Mouse (Mus musculus) left cerebral cortex, adult 8-10 months (tissue): ENCODE results near the gene Mcrip2. TPM values are rescaled to one million over a fixed set of nuclear protein-coding genes. Genes with fewer than 3 reads are reported as not detected.

Experiments
- DNase-seq, 2 experiments: peaks; one replicate each; pipeline ENCODE4 v3.0.0; 2022; ENCODE audit warnings: low spot score in 2 of 2
- total RNA-seq, 4 experiments: library from RNA; stranded (reverse); gene quantifications; 2 replicates each; pipeline ENCODE4 v1.2.4; 2022

The Mcrip2 gene
- total RNA-seq, 4 experiments from 2014 or later = 16.8 to 25.2 (median 19.0) TPM

DNA sequence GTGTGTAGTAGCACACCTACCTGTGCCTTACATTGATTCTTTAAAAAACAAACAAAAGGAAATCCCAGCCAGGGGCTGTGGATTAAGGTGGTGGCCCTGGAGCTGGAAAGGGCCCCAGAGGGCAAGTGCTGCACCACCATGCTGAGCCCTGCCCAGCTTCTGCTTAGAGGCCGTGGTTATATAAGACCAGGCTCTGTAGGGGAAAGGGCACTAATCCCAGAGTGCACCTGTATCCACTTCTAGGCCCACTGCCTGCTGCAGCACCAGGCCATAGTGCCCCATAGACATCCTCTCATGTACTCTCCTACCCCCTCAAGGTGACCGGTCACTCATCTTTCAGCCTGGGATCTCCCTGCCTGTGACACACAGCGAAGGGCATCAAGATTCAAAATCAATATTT is 2.4 kb downstream of the Mcrip2 start:
- DNase-seq = no peak

DNA sequence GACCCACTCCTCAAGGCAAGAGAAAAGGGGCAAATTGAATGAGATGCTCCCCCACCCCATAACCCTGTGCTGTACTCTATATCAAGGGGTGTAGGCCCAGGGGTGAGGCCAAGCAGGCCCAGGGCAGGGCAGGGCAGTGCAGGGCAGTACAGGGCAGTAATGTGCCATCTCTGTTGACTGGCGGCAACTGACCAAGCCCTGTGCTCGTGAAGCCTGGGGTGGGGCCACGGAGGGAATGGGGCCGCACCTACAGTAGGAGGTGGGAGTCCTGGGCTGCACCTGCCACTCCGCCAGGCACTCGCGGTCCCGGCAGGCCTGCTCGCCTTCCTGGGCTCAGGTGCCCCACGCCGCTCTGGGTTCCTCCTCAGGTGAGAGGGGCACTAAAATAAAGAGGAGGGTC is 3.3 kb downstream of the Mcrip2 start:
- DNase-seq = no peak

DNA sequence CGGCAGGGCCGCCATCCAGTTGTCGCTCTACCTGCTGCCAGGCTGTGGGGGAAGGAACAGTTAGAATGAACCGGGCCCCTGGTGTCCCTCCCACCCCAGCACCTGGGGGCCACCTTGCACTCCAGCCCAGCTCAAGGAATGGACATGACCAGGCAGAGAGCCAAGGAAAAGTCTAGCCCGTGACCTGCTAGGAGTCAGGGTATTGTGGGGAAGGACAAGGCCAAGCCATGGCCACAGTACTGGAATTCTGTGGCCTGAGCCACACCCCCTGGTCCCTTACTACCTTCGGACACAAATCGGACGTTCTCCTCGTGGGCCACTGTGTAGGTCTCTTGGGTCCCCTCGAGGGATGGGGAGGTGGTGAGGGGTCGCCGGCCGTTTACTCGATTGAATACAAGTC is 4.3 kb downstream of the Mcrip2 start:
- no peak for DNase-seq

DNA sequence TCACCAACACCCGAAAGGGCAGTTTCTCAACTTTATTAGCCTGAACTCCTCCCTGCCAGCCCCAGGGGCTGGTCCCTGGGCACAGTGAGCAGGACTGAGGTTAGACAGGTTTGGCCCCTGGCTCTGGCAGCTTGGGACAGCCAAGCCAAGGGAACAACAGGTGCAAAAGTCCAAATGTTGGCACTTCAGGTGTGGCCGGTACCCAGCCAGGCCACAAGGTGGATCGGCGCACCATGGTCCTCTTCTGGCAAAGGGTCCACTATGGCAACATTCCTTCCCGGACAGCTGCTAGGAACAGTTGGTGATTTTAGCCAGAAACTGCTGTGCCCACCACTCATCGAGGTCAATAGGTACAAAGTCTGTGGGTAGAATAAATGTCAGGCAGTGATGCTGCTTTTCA is 4.9 kb downstream of the Mcrip2 start:
- no peak for DNase-seq

DNA sequence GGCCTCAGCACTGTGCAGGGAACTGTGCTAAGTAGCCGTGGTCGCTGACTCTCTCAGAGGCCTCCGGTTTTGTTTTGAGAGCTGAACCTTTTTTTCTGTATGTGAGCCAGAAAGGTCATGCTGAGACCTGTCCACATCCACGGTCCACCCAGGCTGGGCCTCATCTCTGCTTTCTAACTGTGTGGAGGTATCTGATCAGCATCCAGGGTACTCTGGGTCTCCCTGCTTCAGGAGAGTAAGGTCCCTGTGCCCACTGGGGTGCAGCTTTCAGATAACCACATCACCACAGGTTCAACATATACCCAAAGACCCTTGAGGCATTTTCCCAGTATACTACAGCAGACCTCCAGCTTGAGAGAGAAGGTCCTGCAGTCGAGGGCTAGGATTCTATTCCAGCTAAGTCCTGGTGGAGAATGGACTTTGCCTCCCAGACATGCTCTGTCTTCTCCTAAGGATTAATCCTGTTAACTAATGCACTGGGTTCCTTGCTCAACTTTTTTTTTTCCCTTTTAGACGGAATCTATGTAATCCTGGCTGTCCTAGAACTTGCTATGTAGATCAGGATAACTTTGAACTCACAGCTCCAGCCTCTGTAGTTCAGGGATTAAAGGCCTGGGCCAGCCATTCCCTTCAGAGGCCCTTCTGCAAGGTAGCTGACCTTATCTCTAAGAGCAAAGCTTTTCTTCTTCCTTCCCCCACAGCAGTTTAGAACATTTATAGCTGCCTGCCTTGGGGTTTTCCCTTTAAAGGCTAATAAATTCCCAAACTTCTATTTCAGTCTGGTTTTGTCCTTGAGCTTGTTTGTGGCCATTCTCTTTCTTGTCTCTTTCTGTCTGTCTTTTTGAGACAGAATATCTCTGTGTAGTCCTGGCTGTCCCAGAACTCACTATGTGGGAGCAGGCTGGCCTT is 6.6 kb downstream of the Mcrip2 start:
- DNase-seq = no peak

DNA sequence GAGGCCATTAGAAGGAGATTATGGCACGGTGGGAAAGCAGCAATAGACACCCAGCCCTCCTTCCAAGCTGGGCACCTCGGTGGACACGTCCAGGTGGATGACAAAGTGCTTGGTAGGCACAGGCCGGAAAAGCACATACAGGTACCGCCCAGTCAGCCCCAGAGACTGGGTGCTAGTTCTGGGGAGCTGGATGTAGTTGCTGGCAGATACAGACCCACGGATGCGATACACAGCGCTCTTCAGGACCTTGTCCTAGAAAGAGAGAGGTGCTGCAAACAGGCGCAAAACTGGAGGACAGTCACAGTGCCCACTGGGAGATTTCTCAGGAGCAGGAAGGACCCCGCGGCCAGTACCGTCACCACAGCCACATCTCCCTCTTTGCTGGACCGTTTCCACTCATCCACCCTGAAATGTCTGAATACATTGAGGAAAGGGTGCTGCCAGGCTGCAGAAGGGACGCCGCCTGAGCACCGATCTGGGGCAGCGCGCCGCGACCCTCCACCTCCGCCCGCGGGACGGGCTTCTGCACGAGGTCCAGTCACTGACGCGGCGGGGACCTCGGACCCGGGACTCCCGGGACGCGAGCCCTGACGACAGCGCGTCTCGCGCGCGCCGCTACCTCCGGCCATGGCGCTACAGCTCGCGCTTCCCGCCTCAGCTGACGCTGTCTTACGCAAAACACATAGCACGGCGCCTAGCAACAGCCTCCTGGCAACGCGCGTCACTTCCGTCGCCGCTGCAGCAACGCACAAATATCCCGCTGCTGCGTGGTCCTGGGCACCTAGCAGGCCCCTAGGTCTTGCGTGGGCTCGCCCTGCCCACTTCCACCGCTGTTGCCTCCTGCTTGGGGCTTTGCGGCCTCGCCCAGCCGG is 7.5 kb downstream of the Mcrip2 start, which contains the start of gene Wdr90:
Gene Wdr90 (minus strand): TSS at position 670 of the 872 bp plus-strand sequence.
- DNase-seq = peak; percentile 85 to 93

DNA sequence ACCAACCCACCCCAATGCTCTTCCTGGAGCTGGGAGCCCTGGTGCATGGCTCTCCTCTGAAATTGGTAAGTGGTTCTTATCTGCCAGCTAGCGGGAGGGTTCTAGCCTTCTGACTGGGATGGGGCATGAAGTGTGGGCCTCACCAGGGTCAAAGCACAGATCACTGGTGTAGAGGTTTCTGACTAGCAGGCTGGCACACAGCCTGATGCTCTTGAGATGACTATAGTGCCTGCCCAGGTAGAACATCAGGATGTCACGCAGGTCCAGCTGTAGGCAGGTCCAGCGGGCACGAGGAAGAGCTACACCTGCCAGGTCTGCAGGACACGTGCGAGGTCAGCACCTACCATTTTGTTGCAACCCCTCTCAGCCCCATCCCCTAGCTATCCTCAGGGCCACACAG is 8.3 kb downstream of the Mcrip2 start:
- no peak for DNase-seq

DNA sequence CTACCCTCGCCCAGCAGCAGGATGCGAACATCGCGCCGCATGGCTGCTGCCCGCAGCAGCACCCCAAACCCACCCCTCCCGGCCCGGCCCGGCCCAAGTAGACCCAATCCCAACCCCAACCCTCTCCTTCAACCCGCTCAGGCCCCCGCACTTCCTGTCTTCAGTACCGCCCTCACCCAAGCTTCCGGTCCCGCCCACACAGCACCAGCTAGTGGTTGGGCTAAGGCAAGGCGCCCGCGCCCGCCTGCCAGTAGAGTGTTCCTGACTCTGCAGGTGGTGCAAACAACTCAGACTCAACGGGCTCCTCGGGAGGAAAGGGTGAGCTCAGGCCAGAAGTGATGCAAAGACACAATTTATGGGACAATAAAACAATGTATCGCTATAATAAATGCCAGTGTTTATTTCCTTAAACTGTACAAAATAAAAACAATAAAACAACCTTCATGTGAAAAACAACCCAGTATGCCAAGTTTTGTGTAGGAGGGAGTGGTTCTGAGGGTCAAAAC is 24.1 kb downstream of the Mcrip2 start, which contains the start of gene Rhot2:
Gene Rhot2 (minus strand): TSS at position 456 of the 506 bp plus-strand sequence.
- DNase-seq = peak; percentile 78 to 94

DNA sequence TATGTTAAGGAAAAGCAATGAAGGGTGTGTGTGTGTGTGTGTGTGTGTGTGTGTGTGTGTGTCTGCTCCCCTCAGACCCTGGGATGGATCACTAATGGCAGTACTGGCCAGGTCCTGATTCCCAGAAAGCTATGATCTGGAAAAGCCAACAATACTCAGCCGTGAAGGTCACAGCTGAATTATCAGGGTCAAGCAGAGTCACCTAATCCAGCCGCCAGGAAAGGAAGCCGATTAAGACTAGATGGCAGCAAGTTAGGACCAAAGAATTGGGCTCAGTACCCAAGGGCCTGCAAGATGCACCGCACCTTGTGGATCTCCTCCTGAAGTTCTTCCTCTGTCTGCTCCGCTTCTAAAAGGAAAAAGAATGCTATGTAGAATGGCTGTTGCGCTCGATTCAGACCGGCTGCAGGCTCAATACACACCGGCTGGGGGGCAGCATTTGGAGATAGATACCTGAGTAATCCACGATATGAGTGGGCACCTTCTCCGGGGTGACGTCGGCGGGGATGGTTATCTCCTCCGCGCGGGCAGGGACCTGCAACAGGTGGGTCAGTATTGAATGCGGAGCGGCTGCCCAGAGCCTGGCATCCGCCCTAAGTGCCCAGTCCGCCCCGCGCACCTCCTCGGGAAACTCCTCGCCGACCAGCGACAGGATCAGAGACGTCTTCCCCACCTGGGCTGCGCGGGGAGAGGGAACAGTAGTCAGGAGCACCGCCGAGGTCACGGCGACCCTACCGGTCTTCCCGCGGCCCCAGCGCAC is 24.7 kb downstream of the Mcrip2 start:
- peak in 1 of 2 experiments; percentile 27 for DNase-seq

DNA sequence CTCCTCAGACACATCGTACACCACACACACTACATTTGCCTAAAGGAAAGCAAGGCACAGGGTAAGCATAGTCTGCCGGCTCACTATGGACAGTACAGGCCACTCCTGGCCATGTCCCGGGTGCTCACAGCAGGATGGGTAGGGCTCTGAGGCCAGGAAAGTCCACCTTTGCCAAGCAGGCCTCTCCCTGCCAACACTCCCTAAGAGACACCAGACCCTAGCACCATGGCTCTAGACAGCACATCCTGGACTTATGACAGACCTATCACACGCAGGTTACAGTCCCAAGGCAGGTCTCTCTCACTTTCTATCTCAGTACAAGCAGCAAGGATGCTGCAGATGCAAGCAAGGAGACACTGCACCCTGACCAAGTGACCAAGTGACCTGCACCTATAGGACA is 25.4 kb downstream of the Mcrip2 start:
- DNase-seq = no peak

DNA sequence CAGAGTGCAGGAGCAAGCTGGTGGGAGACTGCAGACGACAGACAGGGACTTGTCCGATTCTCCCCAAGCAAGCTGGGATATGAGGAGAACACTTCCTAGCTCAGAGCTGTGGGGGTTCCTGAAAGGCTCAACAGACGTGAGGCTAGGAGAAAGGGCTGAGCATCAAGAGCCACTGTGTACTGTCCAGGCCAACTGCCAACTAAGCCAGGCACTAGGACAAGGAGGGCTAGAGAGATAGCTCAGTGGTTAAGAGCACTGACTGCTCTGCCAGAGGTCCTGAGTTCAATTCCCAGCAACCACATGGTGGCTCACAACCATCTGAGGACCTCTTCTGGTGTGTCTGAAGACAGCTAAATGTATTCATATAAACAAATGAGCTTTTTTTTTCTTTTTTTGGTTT is 26.1 kb downstream of the Mcrip2 start:
- DNase-seq = no peak

DNA sequence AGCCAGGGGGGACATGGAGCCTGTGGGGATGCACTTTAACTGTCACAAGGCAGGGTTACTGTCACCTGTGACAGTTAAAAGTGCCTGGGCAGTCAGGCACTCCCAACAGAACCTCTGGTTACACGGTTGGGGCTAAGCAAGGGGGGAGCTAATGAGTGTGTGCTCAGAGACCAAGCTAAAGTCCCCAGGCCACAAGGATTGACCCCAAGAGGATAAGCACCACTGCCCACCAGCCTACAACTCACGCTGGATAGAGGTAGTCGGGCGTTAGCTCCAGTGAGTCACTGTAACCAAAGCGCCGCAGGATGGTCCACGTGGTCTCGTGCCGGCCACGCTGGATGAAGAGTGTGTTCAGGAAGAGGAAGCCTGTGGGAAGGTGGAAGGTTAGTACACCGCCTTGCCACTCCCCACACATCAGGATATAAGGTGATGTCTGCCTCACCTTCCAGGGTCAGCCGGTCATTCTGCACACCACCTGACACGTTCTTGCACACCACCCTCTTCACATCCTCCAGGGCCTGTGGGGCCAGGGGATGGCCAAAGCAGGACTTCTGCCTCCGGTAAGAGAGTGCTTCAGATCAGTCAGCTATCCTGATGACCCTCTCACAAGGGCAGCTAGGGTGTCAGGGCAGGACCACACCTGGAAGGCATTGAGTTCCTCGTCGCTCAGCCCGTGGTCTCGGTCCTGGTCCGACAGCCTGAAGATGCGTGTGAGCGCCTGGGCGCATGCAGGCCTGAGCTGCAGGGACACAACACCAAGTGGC is 27.3 kb downstream of the Mcrip2 start, which contains the start of gene Gm20683:
Gene Gm20683 (minus strand): TSS at position 647 of the 764 bp plus-strand sequence.
- no peak for DNase-seq

DNA sequence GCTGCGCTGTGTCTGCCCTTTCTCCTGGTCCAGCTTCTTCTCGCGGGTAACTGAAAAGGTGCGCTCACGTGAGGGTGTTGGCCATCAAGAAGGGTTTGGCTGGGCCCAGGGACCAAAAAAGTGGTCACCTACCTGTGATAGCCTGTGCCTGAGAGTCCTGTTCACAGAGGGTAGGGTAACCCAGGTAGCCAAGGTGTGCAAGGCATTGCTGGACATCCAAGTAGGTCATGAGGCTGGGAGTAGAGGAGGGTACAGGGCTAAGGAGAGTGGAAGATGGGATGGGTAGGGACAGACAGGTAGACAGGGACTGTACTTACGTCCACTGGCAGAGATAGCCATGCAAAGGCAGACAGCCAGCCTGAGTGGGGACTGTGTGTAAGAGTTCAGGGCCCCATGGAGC is 28.0 kb downstream of the Mcrip2 start:
- no peak for DNase-seq

DNA sequence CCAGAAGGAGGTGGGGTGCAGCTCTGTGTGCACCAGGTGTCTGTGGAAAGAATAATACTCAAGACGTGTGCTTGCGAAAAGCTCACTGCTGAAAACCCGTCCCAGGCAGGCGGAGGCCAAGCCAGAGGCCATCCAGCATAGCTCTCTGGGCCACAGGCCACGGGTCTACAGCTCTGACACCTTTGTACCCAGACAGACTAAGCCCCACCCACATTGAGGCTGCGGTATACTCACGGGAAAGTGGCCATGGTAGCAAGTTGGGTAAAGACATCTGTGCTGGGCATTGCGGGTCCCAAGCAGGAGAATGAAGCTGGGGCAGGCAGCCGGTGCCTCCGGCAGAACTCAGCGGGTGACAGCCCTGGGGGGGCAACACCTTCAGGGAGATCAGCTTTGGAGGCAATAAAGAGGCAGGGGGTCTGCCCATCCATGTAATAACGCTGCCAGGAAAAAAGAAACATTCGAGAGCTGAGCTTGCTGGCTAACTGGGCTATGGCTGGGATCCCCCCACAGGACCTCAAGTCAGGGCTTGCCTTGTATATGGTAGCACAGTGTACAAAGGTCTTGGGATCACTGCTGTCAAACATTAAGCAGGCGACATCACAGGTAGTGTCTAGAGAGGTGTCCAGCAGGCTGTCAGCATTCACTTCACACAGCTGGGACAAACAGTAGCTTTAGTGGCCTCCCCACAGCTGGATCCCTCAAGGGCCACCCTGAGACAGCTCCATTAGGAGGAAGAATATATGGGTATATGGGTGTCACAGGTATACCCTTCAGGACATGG is 28.9 kb downstream of the Mcrip2 start:
- DNase-seq = no peak

DNA sequence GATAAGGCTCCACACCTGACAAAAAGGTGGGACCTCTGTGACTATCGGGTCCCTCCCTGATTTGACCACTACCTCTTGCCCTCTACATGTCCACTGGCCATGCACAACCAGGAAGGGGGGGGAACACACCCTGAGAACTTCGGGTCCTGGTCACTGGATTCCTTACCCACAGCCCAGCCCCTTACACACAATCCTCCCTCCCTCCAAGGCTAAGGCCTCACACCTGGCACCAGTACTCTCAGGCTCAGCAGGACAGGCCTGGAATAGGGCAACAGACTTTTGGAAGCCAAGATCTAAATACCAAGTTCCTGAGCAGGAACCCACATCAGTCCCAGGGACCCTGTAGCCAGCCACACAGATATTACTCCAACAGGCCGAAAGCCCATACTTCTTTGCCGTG is 29.7 kb downstream of the Mcrip2 start:
- DNase-seq = no peak

DNA sequence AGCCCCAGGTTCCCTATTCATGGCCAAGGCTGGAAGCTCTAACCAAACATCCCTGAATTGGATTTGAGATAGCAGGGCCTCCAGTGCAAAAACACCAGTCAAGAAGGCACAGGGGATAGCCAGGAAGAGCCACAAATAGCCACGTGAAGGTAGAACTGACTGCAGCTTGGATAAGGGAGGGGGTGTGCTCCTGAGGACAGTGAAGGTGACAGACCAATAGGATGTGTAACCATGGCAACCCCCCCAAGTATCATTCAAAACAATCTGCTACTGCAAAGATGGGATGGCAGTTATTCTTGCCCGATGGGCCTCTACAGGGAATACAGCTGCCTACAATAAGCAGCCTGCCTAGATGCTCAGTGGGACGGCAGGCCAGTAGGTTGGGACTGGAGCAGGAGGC is 31.0 kb downstream of the Mcrip2 start:
- DNase-seq = no peak

DNA sequence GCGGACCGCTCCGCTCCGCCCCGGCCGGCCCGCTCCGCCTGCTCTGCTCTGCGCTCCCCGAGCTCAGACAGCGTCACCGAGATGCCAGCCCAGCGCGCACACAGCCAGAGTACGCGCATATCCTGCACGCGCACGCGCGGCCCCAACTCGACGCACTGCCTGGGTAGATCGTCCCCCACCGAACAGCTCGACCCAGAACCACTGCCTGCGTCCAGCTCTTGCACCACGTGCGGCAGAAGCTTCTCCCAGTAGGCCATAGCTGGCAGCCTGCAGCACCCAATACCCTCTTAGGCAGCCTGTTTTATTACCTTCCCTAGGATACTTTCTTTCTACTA is 31.5 kb downstream of the Mcrip2 start, which contains the start of gene Rhbdl1:
Gene Rhbdl1 (minus strand): TSS at position 220 of the 335 bp plus-strand sequence.
- peak in 1 of 2 experiments; percentile 84 for DNase-seq

DNA sequence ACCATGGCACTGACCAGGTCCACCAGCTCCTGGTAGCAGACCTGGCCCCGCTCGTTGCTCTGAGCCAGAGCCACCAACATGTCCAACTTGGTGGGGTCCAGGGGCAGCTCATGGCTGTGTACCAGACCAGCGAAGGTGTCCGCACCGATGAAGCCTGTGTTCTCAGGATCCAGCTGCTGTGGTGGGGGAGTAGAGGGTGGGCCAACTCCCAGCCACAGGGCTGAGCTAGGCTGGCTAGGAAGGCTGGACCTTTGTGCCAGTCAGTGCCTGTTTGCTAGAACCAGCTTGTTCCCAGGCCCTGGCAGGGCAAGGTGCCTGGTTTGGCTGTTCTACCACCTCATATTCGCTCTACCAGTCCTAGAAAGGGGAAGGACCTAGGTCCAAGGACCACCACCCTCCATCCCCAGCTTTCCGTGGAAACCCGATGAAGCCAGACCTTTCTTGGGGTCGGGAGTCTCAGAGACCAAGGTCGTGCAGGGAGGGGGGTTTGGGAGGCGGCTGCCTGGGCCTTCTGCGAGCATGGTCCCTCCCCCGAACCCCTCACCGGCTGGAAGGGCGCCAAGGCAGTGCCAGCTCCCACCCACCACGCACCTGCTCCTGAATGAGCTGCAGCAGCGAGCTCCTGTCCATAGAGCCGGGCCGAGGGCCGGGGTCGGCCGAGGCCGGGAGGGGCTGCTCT is 32.0 kb downstream of the Mcrip2 start:
- peak in 1 of 2 experiments; percentile 42 for DNase-seq

DNA sequence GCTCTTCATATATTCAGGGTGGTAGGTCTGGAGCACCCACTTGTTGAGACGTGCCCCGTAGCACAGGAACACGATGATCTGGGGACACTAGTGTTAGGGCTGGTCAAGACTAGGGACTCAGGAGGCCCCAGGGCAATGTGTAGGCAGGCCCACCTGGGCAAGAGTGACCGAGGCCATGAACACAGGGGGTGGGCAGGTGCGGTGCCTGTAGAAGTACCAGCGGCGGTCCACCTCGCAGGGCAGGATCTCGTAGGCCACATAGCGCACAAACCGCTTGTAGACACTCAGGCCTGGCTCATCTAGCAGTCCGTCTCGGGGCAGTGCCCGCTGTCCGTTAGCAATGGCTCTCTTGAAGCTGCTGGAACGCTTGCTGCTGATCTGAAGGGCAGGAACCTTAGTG is 32.7 kb downstream of the Mcrip2 start:
- DNase-seq = no peak
